Mouse (Mus musculus): ENCODE results near the gene Usp46. TPM values are rescaled to one million over a fixed set of nuclear protein-coding genes. Genes with fewer than 3 reads are reported as not detected.

Gene Usp46
- polyA plus RNA-seq, 1 experiment from 2014 or later: 33.0 TPM

GRCm38 (mm10) chr5:74018870-74019565 lies 49.2 kb downstream of the Usp46 start:
- DNase-seq (ENCODE audit: low spot score) (no peak), ATAC-seq (ENCODE audit: insufficient read depth, low FRiP score, low TSS enrichment) (no peak)
- H3K9me3 ChIP-seq (ENCODE audit: control insufficient read depth, low read length): peaks cover 2% of the 10 kb centered on the region; the same call in 1 of the 2 replicates
- H3K36me3 ChIP-seq (ENCODE audit: control insufficient read depth, insufficient read depth, low read length): peaks cover 2% of the 10 kb centered on the region; the same call in 1 of the 2 replicates
- no peak overlapping the region for H3K4me2 ChIP-seq (ENCODE audit: low read depth)
- no peaks in the 10 kb centered on the region for H3K4me1 ChIP-seq (ENCODE audit: control insufficient read depth, insufficient read depth, low read length)
- WGBS: 81% methylated on average over 8 of the region's 8 CpGs
- H3K9ac ChIP-seq (ENCODE audit: low read length): no peak overlapping the region
- H3K27me3 ChIP-seq (ENCODE audit: control insufficient read depth, insufficient read depth, low read length): no peaks in the 10 kb centered on the region
- H3K4me3 ChIP-seq (ENCODE audit: low read depth, low read length): no peak overlapping the region
- H3K27ac ChIP-seq (ENCODE audit: low read depth, low read length): no peak overlapping the region

GRCm38 (mm10) chr5:74017488-74017887 lies 50.7 kb downstream of the Usp46 start:
- no peak overlapping the region for H3K9ac ChIP-seq (ENCODE audit: low read length)
- no peaks in the 10 kb centered on the region for H3K4me1 ChIP-seq (ENCODE audit: control insufficient read depth, insufficient read depth, low read length)
- ATAC-seq (ENCODE audit: insufficient read depth, low FRiP score, low TSS enrichment): no peak
- WGBS: 89% methylated on average over 5 of the region's 5 CpGs
- H3K9me3 ChIP-seq (ENCODE audit: control insufficient read depth, low read length): peaks cover 2% of the 10 kb centered on the region; the same call in 1 of the 2 replicates
- DNase-seq (ENCODE audit: low spot score): no peak
- H3K4me3 ChIP-seq (ENCODE audit: low read depth, low read length): no peak overlapping the region
- no peak overlapping the region for H3K27ac ChIP-seq (ENCODE audit: low read depth, low read length)
- no peaks in the 10 kb centered on the region for H3K27me3 ChIP-seq (ENCODE audit: control insufficient read depth, insufficient read depth, low read length)
- peaks cover 2% of the 10 kb centered on the region; the same call in 1 of the 2 replicates for H3K36me3 ChIP-seq (ENCODE audit: control insufficient read depth, insufficient read depth, low read length)
- H3K4me2 ChIP-seq (ENCODE audit: low read depth): no peak overlapping the region

DNA sequence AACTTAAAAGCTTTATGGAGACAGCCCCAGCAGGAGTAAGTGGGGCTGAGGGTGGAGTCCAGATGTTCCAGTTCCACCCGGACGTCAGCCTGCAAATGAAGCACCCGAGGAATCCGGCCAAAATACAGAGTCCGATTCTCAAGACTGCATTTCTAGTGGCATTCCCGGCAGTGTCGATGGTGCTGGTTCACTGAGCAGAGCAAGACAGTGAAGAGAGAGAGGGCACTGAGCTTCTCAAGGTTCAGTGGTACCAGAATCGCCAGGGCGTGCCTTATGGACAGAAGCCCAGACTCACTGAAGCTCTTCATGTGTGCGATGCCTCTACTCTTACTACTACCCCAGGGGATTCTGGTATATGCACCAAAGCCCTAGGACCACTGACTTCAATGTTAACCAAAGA lies 56.6 kb downstream of the Usp46 start:
- Histone ChIP-seq H3K4me3 (ENCODE audit: low read depth, low read length) (no peak overlapping the region), H3K9me3 (ENCODE audit: control insufficient read depth, low read length) (no peaks in the 10 kb centered on the region), H3K4me1 (ENCODE audit: control insufficient read depth, insufficient read depth, low read length) (no peaks in the 10 kb centered on the region), H3K36me3 (ENCODE audit: control insufficient read depth, insufficient read depth, low read length) (no peaks in the 10 kb centered on the region; the same call in 1 of the 2 replicates), H3K4me2 (ENCODE audit: low read depth) (no peak overlapping the region), H3K27ac (ENCODE audit: low read depth, low read length) (no peak overlapping the region), H3K27me3 (ENCODE audit: control insufficient read depth, insufficient read depth, low read length) (no peaks in the 10 kb centered on the region), H3K9ac (ENCODE audit: low read length) (no peak overlapping the region)
- ATAC-seq (ENCODE audit: insufficient read depth, low FRiP score, low TSS enrichment): no peak
- 88% methylated on average over 10 of the region's 10 CpGs for WGBS
- DNase-seq (ENCODE audit: low spot score): no peak

GRCm38 (mm10) chr5:74007492-74008070 lies 60.6 kb downstream of the Usp46 start:
- ATAC-seq (ENCODE audit: insufficient read depth, low FRiP score, low TSS enrichment) (no peak), DNase-seq (ENCODE audit: low spot score) (no peak)
- no peaks in the 10 kb centered on the region for H3K9me3 ChIP-seq (ENCODE audit: control insufficient read depth, low read length)
- no peak overlapping the region for H3K27ac ChIP-seq (ENCODE audit: low read depth, low read length)
- H3K4me3 ChIP-seq (ENCODE audit: low read depth, low read length): no peak overlapping the region
- no peak overlapping the region for H3K4me2 ChIP-seq (ENCODE audit: low read depth)
- H3K9ac ChIP-seq (ENCODE audit: low read length): no peak overlapping the region
- H3K4me1 ChIP-seq (ENCODE audit: control insufficient read depth, insufficient read depth, low read length): no peaks in the 10 kb centered on the region
- H3K36me3 ChIP-seq (ENCODE audit: control insufficient read depth, insufficient read depth, low read length): 0 out of 2 replicates have a peak, but pooled peaks cover 2% of the 10 kb centered on the region
- H3K27me3 ChIP-seq (ENCODE audit: control insufficient read depth, insufficient read depth, low read length): no peaks in the 10 kb centered on the region
- WGBS: 89% methylated on average over 3 of the region's 3 CpGs

GRCm38 (mm10) chr5:74005936-74006335 lies 62.3 kb downstream of the Usp46 start:
- Histone ChIP-seq H3K9ac (ENCODE audit: low read length) (no peak overlapping the region), H3K4me3 (ENCODE audit: low read depth, low read length) (no peak overlapping the region), H3K36me3 (ENCODE audit: control insufficient read depth, insufficient read depth, low read length) (0 out of 2 replicates have a peak, but pooled peaks cover 2% of the 10 kb centered on the region), H3K27ac (ENCODE audit: low read depth, low read length) (no peak overlapping the region), H3K9me3 (ENCODE audit: control insufficient read depth, low read length) (no peaks in the 10 kb centered on the region), H3K4me1 (ENCODE audit: control insufficient read depth, insufficient read depth, low read length) (no peaks in the 10 kb centered on the region), H3K4me2 (ENCODE audit: low read depth) (no peak overlapping the region), H3K27me3 (ENCODE audit: control insufficient read depth, insufficient read depth, low read length) (no peaks in the 10 kb centered on the region)
- 96% methylated on average over 2 of the region's 2 CpGs for WGBS
- ATAC-seq (ENCODE audit: insufficient read depth, low FRiP score, low TSS enrichment): no peak
- DNase-seq (ENCODE audit: low spot score): no peak

- Histone ChIP-seq H3K4me2 (ENCODE audit: low read depth) (no peak overlapping the region), H3K27me3 (ENCODE audit: control insufficient read depth, insufficient read depth, low read length) (no peaks in the 10 kb centered on the region), H3K4me3 (ENCODE audit: low read depth, low read length) (no peak overlapping the region), H3K4me1 (ENCODE audit: control insufficient read depth, insufficient read depth, low read length) (no peaks in the 10 kb centered on the region), H3K36me3 (ENCODE audit: control insufficient read depth, insufficient read depth, low read length) (0 out of 2 replicates have a peak, but pooled peaks cover 2% of the 10 kb centered on the region), H3K27ac (ENCODE audit: low read depth, low read length) (no peak overlapping the region), H3K9ac (ENCODE audit: low read length) (no peak overlapping the region), H3K9me3 (ENCODE audit: control insufficient read depth, low read length) (no peaks in the 10 kb centered on the region)
- ATAC-seq (ENCODE audit: insufficient read depth, low FRiP score, low TSS enrichment): no peak
- no peak for DNase-seq (ENCODE audit: low spot score)
- 91% methylated on average over 9 of the region's 9 CpGs for WGBS
Measured at GRCm38 (mm10) chr5:74001743-74002142, 66.5 kb downstream of the Usp46 start.

DNA sequence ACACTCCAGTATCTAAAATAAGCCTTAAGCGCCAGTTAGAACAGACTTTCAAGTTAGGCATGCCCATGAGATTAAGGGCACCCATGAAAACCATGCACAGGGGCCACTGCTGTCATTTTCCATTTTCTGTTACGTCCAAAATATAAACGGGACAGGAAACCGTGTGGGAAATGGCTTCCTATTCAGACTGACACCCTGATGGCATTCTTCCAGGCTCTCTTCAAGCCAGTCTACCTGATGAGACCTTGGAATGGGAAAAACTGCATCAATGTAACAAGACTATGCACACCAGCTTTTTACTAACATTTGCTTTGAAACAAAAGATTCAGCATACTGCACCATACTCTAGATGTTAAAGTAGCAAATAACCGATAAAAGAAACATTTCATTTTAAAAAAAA lies 69.3 kb downstream of the Usp46 start:
- Histone ChIP-seq H3K9me3 (ENCODE audit: control insufficient read depth, low read length) (no peaks in the 10 kb centered on the region), H3K4me3 (ENCODE audit: low read depth, low read length) (no peak overlapping the region), H3K4me2 (ENCODE audit: low read depth) (no peak overlapping the region), H3K27ac (ENCODE audit: low read depth, low read length) (no peak overlapping the region), H3K36me3 (ENCODE audit: control insufficient read depth, insufficient read depth, low read length) (no peaks in the 10 kb centered on the region), H3K27me3 (ENCODE audit: control insufficient read depth, insufficient read depth, low read length) (no peaks in the 10 kb centered on the region), H3K9ac (ENCODE audit: low read length) (no peak overlapping the region), H3K4me1 (ENCODE audit: control insufficient read depth, insufficient read depth, low read length) (no peaks in the 10 kb centered on the region)
- ATAC-seq (ENCODE audit: insufficient read depth, low FRiP score, low TSS enrichment) (no peak), DNase-seq (ENCODE audit: low spot score) (no peak)
- WGBS: 93% methylated on average over 5 of the region's 5 CpGs

DNA sequence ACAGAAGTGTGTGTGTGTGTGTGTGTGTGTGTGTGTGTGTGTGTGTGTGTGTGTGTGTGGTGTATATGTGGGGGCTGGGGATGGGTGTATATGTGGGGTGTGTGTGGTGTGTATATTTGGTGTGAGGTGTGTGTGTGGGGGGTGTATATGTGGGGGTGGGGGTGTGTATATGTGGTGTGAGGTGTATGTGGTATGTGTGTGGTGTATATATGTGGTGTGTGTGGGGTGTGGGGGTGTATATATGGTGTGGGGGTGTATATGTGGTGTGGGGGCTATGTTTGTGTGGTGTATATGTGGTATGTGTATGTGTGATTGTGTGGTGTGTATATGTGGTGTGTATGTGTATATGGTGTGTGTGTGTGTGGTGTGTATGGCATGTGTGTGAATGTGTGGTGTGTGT lies 73.4 kb downstream of the Usp46 start:
- no peak for DNase-seq (ENCODE audit: low spot score)
- Histone ChIP-seq H3K36me3 (ENCODE audit: control insufficient read depth, insufficient read depth, low read length) (no peaks in the 10 kb centered on the region), H3K27me3 (ENCODE audit: control insufficient read depth, insufficient read depth, low read length) (no peaks in the 10 kb centered on the region), H3K27ac (ENCODE audit: low read depth, low read length) (no peak overlapping the region), H3K4me1 (ENCODE audit: control insufficient read depth, insufficient read depth, low read length) (peaks cover 3% of the 10 kb centered on the region; the same call in 1 of the 2 replicates), H3K4me3 (ENCODE audit: low read depth, low read length) (no peak overlapping the region), H3K4me2 (ENCODE audit: low read depth) (no peak overlapping the region), H3K9me3 (ENCODE audit: control insufficient read depth, low read length) (no peaks in the 10 kb centered on the region), H3K9ac (ENCODE audit: low read length) (no peak overlapping the region)
- no peak for ATAC-seq (ENCODE audit: insufficient read depth, low FRiP score, low TSS enrichment)

- Histone ChIP-seq H3K36me3 (ENCODE audit: control insufficient read depth, insufficient read depth, low read length) (no peaks in the 10 kb centered on the region), H3K4me3 (ENCODE audit: low read depth, low read length) (no peak overlapping the region), H3K27me3 (ENCODE audit: control insufficient read depth, insufficient read depth, low read length) (no peaks in the 10 kb centered on the region), H3K27ac (ENCODE audit: low read depth, low read length) (no peak overlapping the region), H3K4me2 (ENCODE audit: low read depth) (no peak overlapping the region), H3K4me1 (ENCODE audit: control insufficient read depth, insufficient read depth, low read length) (peaks cover 3% of the 10 kb centered on the region; the same call in 1 of the 2 replicates), H3K9me3 (ENCODE audit: control insufficient read depth, low read length) (no peaks in the 10 kb centered on the region), H3K9ac (ENCODE audit: low read length) (no peak overlapping the region)
- 81% methylated on average over 4 of the region's 4 CpGs for WGBS
- DNase-seq (ENCODE audit: low spot score) (no peak), ATAC-seq (ENCODE audit: insufficient read depth, low FRiP score, low TSS enrichment) (no peak)
Measured at GRCm38 (mm10) chr5:73993538-73993937, 74.7 kb downstream of the Usp46 start.
